Mouse (Mus musculus): Measurements from ENCODE around the gene Gga2. TPM values are rescaled to one million over a fixed set of nuclear protein-coding genes. Genes with fewer than 3 reads are reported as not detected.

Gene Gga2
- 40.6 and 68.0 TPM in 2 replicates for polyA plus RNA-seq (2014; fragmentation: Nextera tagmentation; extraction: Ambion mirVana)

DNA sequence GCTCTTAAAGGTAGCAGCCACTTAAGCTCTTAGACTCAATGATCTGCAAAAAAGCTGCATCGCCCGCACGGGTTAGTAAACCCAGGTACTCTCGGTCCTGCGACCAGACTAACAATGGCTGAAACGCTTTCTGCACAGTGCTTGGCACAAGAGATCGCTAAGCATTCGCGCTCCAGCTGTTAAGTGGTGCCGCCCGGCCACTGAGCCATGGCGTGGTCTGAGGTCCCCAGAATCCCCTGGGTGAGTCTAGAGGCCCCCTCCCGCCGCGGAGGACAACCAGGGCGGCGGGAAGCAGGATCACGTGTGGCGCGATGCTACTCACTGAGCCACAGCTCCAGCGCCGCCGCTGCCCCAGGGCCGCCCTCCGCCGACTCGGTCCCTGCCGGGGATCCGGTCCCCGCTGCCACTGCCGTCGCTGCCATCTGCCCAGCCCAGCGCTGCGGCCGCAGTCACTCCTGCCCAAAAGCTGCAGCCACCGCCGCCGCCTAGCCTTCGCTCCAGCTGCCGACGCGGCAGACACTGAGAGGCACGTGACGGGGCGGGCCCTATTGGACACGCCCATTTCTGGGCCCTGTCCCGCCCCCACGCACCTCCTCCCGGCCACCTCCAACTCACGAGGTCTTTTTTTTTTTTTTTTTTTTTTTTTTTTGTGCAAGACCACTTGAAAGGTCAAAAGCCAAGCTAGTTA, at the start of gene Gga2:
Gga2 (minus strand) TSS at position 556 of the 688 bp plus-strand sequence.
- Histone ChIP-seq H3K9me3 (replicated peaks; ENCODE audit: control insufficient read depth, low read length) (no peaks in the 10 kb centered on the region), H3K4me2 (peak within 1 kb of the TSS; percentile 88), H3K27me3 (ENCODE audit: control insufficient read depth, insufficient read depth, low read length) (no peaks in the 10 kb centered on the region), H3K36me3 (ENCODE audit: control insufficient read depth, insufficient read depth, low read length) (no peaks in the 10 kb centered on the region), H3K4me3 (ENCODE audit: low read depth, low read length) (peak within 1 kb of the TSS; percentile 73), H3K4me1 (ENCODE audit: control insufficient read depth, insufficient read depth, low read length) (peaks cover 26% of the 10 kb centered on the region), H3K9ac (ENCODE audit: low read depth, low read length) (peak within 1 kb of the TSS; percentile 79), H3K27ac (ENCODE audit: low read depth, low read length) (peak within 1 kb of the TSS; percentile 72)
- under 1% methylated on average over 50 of the region's 50 CpGs for WGBS (ENCODE audit: insufficient replicate concordance)
- peak; percentile 83 for ATAC-seq (replicated peaks; ENCODE audit: insufficient number of reproducible peaks, low FRiP score, low TSS enrichment)

DNA sequence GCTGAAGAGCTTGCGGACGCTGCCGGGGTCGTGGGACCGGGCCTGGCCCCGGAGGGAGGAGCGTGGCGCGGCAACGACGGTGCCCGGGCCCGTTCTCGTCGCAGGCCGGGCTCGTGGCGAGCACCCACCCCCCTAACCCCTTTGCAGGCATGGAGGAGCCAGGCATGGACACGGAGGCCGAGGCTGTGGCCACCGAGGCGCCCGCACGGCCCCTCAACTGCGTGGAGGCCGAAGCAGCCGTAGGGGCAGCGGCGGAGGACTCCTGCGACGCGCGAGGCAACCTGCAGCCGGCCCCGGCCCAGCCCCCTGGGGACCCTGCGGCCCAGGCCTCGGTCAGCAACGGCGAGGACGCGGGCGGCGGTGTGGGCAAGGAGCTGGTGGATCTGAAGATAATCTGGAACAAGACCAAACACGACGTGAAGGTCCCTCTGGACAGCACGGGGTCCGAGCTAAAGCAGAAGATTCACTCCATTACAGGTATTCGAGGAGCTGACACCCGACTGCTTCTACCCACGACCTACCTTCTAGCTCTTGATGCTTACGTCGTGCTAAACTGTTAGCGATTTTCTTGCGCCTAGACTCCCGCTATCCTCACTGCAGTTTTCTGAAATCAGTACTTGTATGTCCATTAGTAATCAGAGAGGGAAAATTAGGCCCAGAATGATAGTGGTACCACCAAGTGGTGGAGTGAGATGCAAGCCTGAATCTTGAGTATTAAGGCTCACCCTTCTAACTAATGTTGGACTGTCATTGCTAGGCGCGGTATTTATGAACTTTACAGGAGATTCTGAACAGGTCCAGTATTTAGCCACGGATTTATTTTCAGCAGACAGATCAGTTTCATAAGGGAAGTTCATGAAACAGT, 46.7 kb upstream of the Gga2 start:
- peaks cover 13% of the 10 kb centered on the region for H3K36me3 ChIP-seq (ENCODE audit: control insufficient read depth, insufficient read depth, low read length)
- peak overlapping the region; percentile 94 for H3K9ac ChIP-seq (ENCODE audit: low read depth, low read length)
- 1% methylated on average over 58 of the region's 58 CpGs for WGBS (ENCODE audit: insufficient replicate concordance)
- no peaks in the 10 kb centered on the region for H3K9me3 ChIP-seq (replicated peaks; ENCODE audit: control insufficient read depth, low read length)
- H3K4me2 ChIP-seq = peak overlapping the region; percentile 74
- H3K4me3 ChIP-seq (ENCODE audit: low read depth, low read length) = peak overlapping the region; percentile 94
- H3K27ac ChIP-seq (ENCODE audit: low read depth, low read length) = peak overlapping the region; percentile 94
- H3K4me1 ChIP-seq (ENCODE audit: control insufficient read depth, insufficient read depth, low read length) = peaks cover 13% of the 10 kb centered on the region
- ATAC-seq (replicated peaks; ENCODE audit: insufficient number of reproducible peaks, low FRiP score, low TSS enrichment) = no peak
- no peaks in the 10 kb centered on the region for H3K27me3 ChIP-seq (ENCODE audit: control insufficient read depth, insufficient read depth, low read length)

DNA sequence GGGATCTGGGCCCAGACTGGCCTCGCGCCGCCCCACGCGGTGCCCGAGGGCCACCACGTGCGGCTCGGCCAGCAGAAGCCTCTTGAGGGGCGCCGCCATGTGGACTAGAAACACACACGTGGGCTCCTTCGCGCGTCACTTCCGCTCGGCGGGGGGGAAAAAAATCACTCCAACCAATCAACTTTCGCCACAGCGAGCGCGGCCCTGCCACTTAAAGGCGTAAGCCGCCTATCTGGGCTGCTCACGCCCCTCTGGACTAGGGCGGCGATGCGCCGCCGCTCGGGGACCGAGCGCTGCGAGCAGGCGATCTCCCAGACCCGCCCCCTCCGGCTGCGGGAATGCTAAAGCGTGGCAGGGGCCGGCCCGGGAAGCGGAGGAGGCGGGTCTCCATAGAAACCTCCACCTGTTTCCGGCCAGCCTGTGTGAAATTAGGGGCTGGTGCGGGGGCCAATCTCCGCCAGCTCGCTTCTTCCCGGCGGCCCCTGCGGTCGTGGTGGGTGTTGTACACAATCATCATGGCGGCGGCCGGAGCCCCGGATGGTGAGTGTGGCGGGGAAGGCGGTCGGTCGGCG, 46.0 kb upstream of the Gga2 start, which contains the start of the genes Ubfd1 and Ears2:
Ubfd1 (plus strand) TSS at position 231 of the 572 bp plus-strand sequence.
Ears2 (minus strand) TSS at position 319 of the 572 bp plus-strand sequence.
- ATAC-seq (replicated peaks; ENCODE audit: insufficient number of reproducible peaks, low FRiP score, low TSS enrichment) = peak; percentile 97
- H3K36me3 ChIP-seq (ENCODE audit: control insufficient read depth, insufficient read depth, low read length) = peaks cover 10% of the 10 kb centered on the region
- H3K4me1 ChIP-seq (ENCODE audit: control insufficient read depth, insufficient read depth, low read length) = peaks cover 13% of the 10 kb centered on the region
- H3K27me3 ChIP-seq (ENCODE audit: control insufficient read depth, insufficient read depth, low read length) = no peaks in the 10 kb centered on the region
- H3K4me3 ChIP-seq (ENCODE audit: low read depth, low read length) = peak within 1 kb of the TSS; percentile 94
- peak within 1 kb of the TSS; percentile 94 for H3K27ac ChIP-seq (ENCODE audit: low read depth, low read length)
- H3K4me2 ChIP-seq = peak within 1 kb of the TSS; percentile 74
- H3K9ac ChIP-seq (ENCODE audit: low read depth, low read length) = peak within 1 kb of the TSS; percentile 94
- under 1% methylated on average over 56 of the region's 60 CpGs for WGBS (ENCODE audit: insufficient replicate concordance)
- H3K9me3 ChIP-seq (replicated peaks; ENCODE audit: control insufficient read depth, low read length) = no peaks in the 10 kb centered on the region

DNA sequence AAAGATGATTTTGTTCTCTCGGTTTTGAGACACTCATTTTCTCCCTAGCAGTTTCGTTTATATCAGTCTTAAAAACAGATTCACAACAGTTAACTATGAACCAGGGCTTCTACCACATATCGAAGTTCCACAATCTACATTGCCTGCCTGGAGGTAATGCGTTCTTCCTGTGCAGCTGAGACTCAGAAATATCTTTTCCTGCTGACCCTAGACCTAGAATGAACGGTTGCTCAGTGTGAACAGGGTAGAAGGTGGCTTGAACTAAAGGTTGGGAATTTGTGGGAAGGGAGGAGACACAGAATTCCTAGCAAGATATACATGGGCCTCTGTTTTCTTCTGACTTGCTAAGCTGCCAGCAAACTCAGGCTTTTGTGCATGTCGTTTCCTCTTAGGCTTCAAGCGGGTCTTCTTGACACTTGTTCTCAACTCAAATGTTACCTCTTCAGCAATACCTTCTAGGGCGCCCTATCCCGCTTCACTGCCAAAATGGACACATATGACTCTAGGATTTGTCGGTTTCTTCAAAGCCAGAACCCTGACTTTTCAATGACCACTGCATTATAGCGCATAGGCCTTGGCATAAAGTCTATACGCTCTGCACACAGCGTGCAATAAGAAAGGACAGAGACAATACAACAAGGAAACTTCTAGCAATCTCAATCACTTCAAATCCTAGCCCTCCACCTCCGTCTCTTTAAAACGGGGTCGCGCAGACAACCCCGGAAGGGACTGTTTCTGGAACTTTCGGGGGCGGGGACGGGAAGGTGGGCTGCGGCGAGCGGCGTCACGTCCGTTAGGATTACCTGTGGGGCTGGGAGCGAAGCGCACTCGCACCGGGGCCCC, 45.3 kb upstream of the Gga2 start:
- WGBS (ENCODE audit: insufficient replicate concordance) = 16% methylated on average over 31 of the region's 31 CpGs
- peak; percentile 46 for ATAC-seq (replicated peaks; ENCODE audit: insufficient number of reproducible peaks, low FRiP score, low TSS enrichment)
- H3K4me1 ChIP-seq (ENCODE audit: control insufficient read depth, insufficient read depth, low read length) = peaks cover 13% of the 10 kb centered on the region
- peak overlapping the region; percentile 94 for H3K27ac ChIP-seq (ENCODE audit: low read depth, low read length)
- peak overlapping the region; percentile 74 for H3K4me2 ChIP-seq
- peak overlapping the region; percentile 94 for H3K9ac ChIP-seq (ENCODE audit: low read depth, low read length)
- no peaks in the 10 kb centered on the region for H3K9me3 ChIP-seq (replicated peaks; ENCODE audit: control insufficient read depth, low read length)
- H3K36me3 ChIP-seq (ENCODE audit: control insufficient read depth, insufficient read depth, low read length) = peaks cover 6% of the 10 kb centered on the region
- H3K27me3 ChIP-seq (ENCODE audit: control insufficient read depth, insufficient read depth, low read length) = no peaks in the 10 kb centered on the region
- peak overlapping the region; percentile 94 for H3K4me3 ChIP-seq (ENCODE audit: low read depth, low read length)

DNA sequence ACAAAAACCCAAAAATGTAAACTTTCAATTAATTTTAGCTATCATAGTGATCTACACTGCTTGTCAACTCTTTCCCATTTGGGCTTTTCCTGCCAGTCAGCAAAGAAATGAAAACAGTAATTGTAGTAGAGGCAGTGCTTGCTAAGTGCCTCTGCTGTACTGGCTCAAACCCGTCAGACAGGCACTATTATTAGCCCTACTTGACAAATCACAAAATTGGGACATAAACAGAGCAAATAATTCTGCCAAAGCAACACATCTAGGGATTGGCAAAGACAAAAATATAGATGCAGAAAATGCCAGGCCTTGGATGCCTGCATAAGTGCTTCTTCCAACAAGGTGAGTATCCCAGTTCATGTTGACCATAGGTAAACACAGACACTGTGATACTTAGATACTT, 44.6 kb upstream of the Gga2 start:
- peak overlapping the region; percentile 74 for H3K4me2 ChIP-seq
- H3K9me3 ChIP-seq (replicated peaks; ENCODE audit: control insufficient read depth, low read length) = no peaks in the 10 kb centered on the region
- no peak for ATAC-seq (replicated peaks; ENCODE audit: insufficient number of reproducible peaks, low FRiP score, low TSS enrichment)
- H3K36me3 ChIP-seq (ENCODE audit: control insufficient read depth, insufficient read depth, low read length) = peaks cover 6% of the 10 kb centered on the region
- 0 out of 2 replicates have a peak overlapping the region, but pooled peaks have one; percentile 31 for H3K9ac ChIP-seq (ENCODE audit: low read depth, low read length)
- H3K27me3 ChIP-seq (ENCODE audit: control insufficient read depth, insufficient read depth, low read length) = no peaks in the 10 kb centered on the region
- H3K4me3 ChIP-seq (ENCODE audit: low read depth, low read length) = peak overlapping the region; percentile 6
- peaks cover 13% of the 10 kb centered on the region for H3K4me1 ChIP-seq (ENCODE audit: control insufficient read depth, insufficient read depth, low read length)
- peak overlapping the region; percentile 37 for H3K27ac ChIP-seq (ENCODE audit: low read depth, low read length)
- 50% methylated on average over 1 of the region's 1 CpGs for WGBS (ENCODE audit: insufficient replicate concordance)

DNA sequence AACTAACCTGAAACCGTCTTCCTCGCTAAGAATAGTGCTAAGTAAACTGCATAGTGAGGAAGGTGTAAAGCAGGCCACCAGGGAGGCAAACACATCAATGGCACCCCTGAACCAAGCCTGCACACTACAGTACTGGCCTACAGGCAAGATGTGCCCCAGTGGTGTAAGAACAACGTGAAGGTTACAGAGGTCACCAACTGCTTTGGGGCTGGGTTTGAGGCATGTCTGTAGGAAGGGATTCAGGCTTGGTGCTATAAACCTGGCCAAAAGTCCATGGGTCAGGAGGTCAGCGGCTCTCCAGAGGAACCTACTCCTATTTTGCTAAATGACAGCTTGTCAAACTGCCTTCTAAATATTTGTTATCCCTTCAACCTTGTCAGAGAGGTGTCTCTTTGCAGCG, 35.6 kb upstream of the Gga2 start:
- ATAC-seq (replicated peaks; ENCODE audit: insufficient number of reproducible peaks, low FRiP score, low TSS enrichment) = no peak
- no peaks in the 10 kb centered on the region for H3K9me3 ChIP-seq (replicated peaks; ENCODE audit: control insufficient read depth, low read length)
- H3K4me2 ChIP-seq = no peak overlapping the region
- H3K27ac ChIP-seq (ENCODE audit: low read depth, low read length) = no peak overlapping the region
- no peaks in the 10 kb centered on the region for H3K4me1 ChIP-seq (ENCODE audit: control insufficient read depth, insufficient read depth, low read length)
- H3K4me3 ChIP-seq (ENCODE audit: low read depth, low read length) = no peak overlapping the region
- H3K36me3 ChIP-seq (ENCODE audit: control insufficient read depth, insufficient read depth, low read length) = peaks cover 10% of the 10 kb centered on the region
- no peaks in the 10 kb centered on the region for H3K27me3 ChIP-seq (ENCODE audit: control insufficient read depth, insufficient read depth, low read length)
- 83% methylated on average over 5 of the region's 5 CpGs for WGBS (ENCODE audit: insufficient replicate concordance)
- H3K9ac ChIP-seq (ENCODE audit: low read depth, low read length) = no peak overlapping the region

DNA sequence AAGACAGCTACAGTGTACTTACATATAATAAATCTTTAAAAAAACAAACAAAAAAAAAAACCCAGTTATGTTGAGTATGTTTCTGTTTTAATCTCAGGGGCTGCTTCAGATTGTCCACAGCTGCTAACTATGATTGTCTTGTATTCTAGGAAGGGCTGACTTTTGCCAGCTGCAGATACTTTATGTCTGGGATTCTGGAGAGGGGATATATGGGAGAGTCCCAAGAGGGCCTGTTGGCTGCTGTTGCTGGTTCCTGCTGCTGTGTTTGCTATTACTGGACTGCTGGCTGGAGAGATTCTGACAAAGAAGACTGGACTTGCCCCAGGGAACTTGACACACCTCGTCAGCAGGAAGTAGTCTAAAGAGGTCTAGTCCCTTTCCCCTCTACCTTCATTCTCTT, 29.8 kb upstream of the Gga2 start:
- peaks cover 13% of the 10 kb centered on the region; the same call in 1 of the 2 replicates for H3K36me3 ChIP-seq (ENCODE audit: control insufficient read depth, insufficient read depth, low read length)

More for the DNA sequence above, 29.8 kb upstream of the Gga2 start:
- Histone ChIP-seq H3K4me1 (ENCODE audit: control insufficient read depth, insufficient read depth, low read length) (peaks cover 32% of the 10 kb centered on the region), H3K4me3 (ENCODE audit: low read depth, low read length) (no peak overlapping the region), H3K27me3 (ENCODE audit: control insufficient read depth, insufficient read depth, low read length) (no peaks in the 10 kb centered on the region), H3K4me2 (no peak overlapping the region), H3K9me3 (replicated peaks; ENCODE audit: control insufficient read depth, low read length) (no peaks in the 10 kb centered on the region), H3K9ac (ENCODE audit: low read depth, low read length) (no peak overlapping the region), H3K27ac (ENCODE audit: low read depth, low read length) (no peak overlapping the region)
- WGBS (ENCODE audit: insufficient replicate concordance) = 70% methylated on average over 1 of the region's 1 CpGs
- no peak for ATAC-seq (replicated peaks; ENCODE audit: insufficient number of reproducible peaks, low FRiP score, low TSS enrichment)
